ENCODE assay signal across 21 mouse cellular contexts in the genomic region with DNA sequence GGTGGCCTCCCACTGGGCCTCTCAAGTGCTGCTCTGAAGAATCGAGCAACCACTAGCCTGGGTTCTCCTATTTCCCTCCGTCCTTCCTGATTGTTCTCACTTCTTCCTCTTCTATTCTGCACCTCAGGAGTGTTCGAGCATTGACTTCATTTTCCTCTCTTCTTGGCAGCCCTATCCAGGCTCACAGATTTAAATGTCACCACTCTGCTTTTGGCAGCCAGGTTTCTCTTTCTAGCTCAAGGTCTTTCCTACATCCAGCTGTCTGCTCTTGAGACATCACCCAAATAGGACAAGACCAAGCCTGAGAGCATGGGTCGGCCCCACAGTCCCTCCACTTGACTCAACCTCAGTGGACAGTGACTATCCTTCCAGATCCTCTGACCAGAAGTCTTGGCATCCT. TPM values are rescaled to one million over a fixed set of nuclear protein-coding genes. Genes with fewer than 3 reads are reported as not detected.
DNase-seq lines count a peak whose midpoint lies in the region; ATAC-seq lines count a peak whose summit lies in the region.
"Had no signal": no experiment of that assay in that cellular context is flagged by ENCODE, and none has a peak within 500 bp of the region (broad histone marks: within the 10 kb centered on the region; RNA-seq: fewer than 3 reads in every experiment).

No protein-coding gene starts in this region.

- ATAC-seq in frontal cortex, adult (ENCODE audit: low TSS enrichment), result peak; percentile 83
- ATAC-seq: activated CD4-positive, CD25-positive, alpha-beta regulatory T cell, adult 4 months; forebrain, embryonic 13.5 days; forebrain, embryonic 16.5 days; intestine, postnatal 0 days had no signal

- DNase-seq in adrenal gland, adult (ENCODE audit: inconsistent age in 2 of 2, low spot score in 1 of 2), result peak; percentile 26 to 75
- DNase-seq in adrenal gland, postnatal 4 days (ENCODE audit: low spot score in 2 of 2), result no peak
- no peak for DNase-seq in frontal cortex, postnatal 14 days (ENCODE audit: low spot score in 2 of 2)
- peak; percentile 13 to 26 for DNase-seq in adrenal gland, postnatal 36 days
- no peak for DNase-seq in thymus, postnatal 0 days (ENCODE audit: low spot score)
- DNase-seq: cerebellum, adult 18-20 months; cerebellum, adult 9-10 months; cerebellum, postnatal 14 days; gastrocnemius, adult 2 months; gastrocnemius, postnatal 14 days; heart, adult 11 months; kidney, adult 2 months had no signal

RNA-seq across cellular contexts. Expression of gene Ano7, which starts 11.1 kb away (rescaled TPM):
- not detected for total RNA-seq in adrenal gland, postnatal 4 days (2021)
- not detected for total RNA-seq in adrenal gland, postnatal 36 days (2021)
- 0.13 and 0.23 TPM in 2 replicates for polyA plus RNA-seq in thymus, postnatal 0 days (2015; fragmentation: Nextera tagmentation; extraction: Ambion mirVana)
- total RNA-seq: gastrocnemius, adult 2 months; gastrocnemius, postnatal 14 days; gastrocnemius, postnatal 4 days; heart, adult 8-10 months; heart, postnatal 25 days; hematopoietic stem cell, adult 5-6 weeks had no signal
- polyA plus RNA-seq: forebrain, embryonic 13.5 days had no signal

RNA-seq across cellular contexts. Expression of gene Pask, which starts 19.4 kb away (rescaled TPM):
- 10 to 100 TPM; 11.4 to 15.9 TPM for total RNA-seq in adrenal gland, postnatal 4 days (2021)
- 1 to 10 TPM; 3.3 to 3.7 TPM for total RNA-seq in adrenal gland, postnatal 36 days (2021)
- 7.3 and 8.6 TPM in 2 replicates for polyA plus RNA-seq in thymus, postnatal 0 days (2015; fragmentation: Nextera tagmentation; extraction: Ambion mirVana)

RNA-seq across cellular contexts. Expression of gene Ppp1r7, which starts 20.0 kb away (rescaled TPM):
- total RNA-seq in adrenal gland, postnatal 4 days (2021), result 10 to 100 TPM; 30.6 to 35.3 TPM
- total RNA-seq in adrenal gland, postnatal 36 days (2021), result 10 to 100 TPM; 31.8 to 32.5 TPM
- polyA plus RNA-seq in thymus, postnatal 0 days (2015; fragmentation: Nextera tagmentation; extraction: Ambion mirVana), result 59.0 and 63.3 TPM in 2 replicates

RNA-seq across cellular contexts. Expression of gene Mterf4, which starts 56.9 kb away (rescaled TPM):
- total RNA-seq in adrenal gland, postnatal 4 days (2021), result 10 to 100 TPM; 30.1 to 30.3 TPM
- 10 to 100 TPM; 23.0 to 24.9 TPM for total RNA-seq in adrenal gland, postnatal 36 days (2021)
- 20.1 and 21.5 TPM in 2 replicates for polyA plus RNA-seq in thymus, postnatal 0 days (2015; fragmentation: Nextera tagmentation; extraction: Ambion mirVana)

Comparison
In these comparisons a context has a peak if more than half of its experiments do, and no peak if none do; other contexts are left out.
1. DNase-seq: peak in adrenal gland, adult (2 of 2) and adrenal gland, postnatal 36 days (2 of 2); none in adrenal gland, postnatal 4 days (0 of 2), frontal cortex, postnatal 14 days (0 of 2) and thymus, postnatal 0 days (single experiment).